Mouse (Mus musculus): ENCODE measurements around the gene Zfp936. TPM values are rescaled to one million over a fixed set of nuclear protein-coding genes. Genes with fewer than 3 reads are reported as not detected.
"Not testable (repeated sequence)": the region's sequence is repeated elsewhere in the genome, so short reads cannot be mapped to it uniquely, and the experiment has no call there.

The Zfp936 gene
- not detected in 2 replicates for total RNA-seq (2014; rRNA removed)
- not detected in 2 replicates for polyA plus RNA-seq (2012; rRNA removed)

- H3K4me3 ChIP-seq (ENCODE audit: insufficient read depth, low read depth, low read length); H3K9ac ChIP-seq (ENCODE audit: low read depth, low read length); H3K4me1 ChIP-seq (ENCODE audit: control insufficient read depth, insufficient read depth, low read length); H3K36me3 ChIP-seq (ENCODE audit: control insufficient read depth, insufficient read depth, low read length); H3K27ac ChIP-seq (replicated peaks; ENCODE audit: insufficient read depth, low read depth, low read length); H3K79me2 ChIP-seq (ENCODE audit: control insufficient read depth, insufficient read depth, low read length); DNase-seq (ENCODE audit: extremely low read depth, low read depth, low spot score); H3K27me3 ChIP-seq (ENCODE audit: control insufficient read depth, insufficient read depth, low read length): not testable (repeated sequence)
- WGBS = 73% methylated on average over 10 of the region's 10 CpGs
Observed at GRCm38 (mm10) chr7:43113929-43114328, at the start of gene Zfp936. TSS of gene Zfp936 (plus strand) at chr7:43114229.

GRCm38 (mm10) chr7:43077831-43078230 is 36.2 kb upstream of the Zfp936 start:
- Histone ChIP-seq H3K79me2 (ENCODE audit: control insufficient read depth, insufficient read depth, low read length) (no peaks in the 10 kb centered on the region), H3K9ac (ENCODE audit: low read depth, low read length) (no peak overlapping the region), H3K36me3 (ENCODE audit: control insufficient read depth, insufficient read depth, low read length) (no peaks in the 10 kb centered on the region), H3K4me1 (ENCODE audit: control insufficient read depth, insufficient read depth, low read length) (no peaks in the 10 kb centered on the region), H3K27me3 (ENCODE audit: control insufficient read depth, insufficient read depth, low read length) (no peaks in the 10 kb centered on the region), H3K4me3 (ENCODE audit: insufficient read depth, low read depth, low read length) (no peak overlapping the region), H3K27ac (replicated peaks; ENCODE audit: insufficient read depth, low read depth, low read length) (no peak overlapping the region)
- 87% methylated on average over 8 of the region's 8 CpGs for WGBS
- TF ChIP-seq CTCF (IDR thresholded peaks at IDR 0.05; ENCODE audit: low read depth, low read length) (no peak), POLR2A (IDR thresholded peaks at IDR 0.05; ENCODE audit: extremely low read depth, insufficient read depth, low read length) (no peak)
- no peak for DNase-seq (ENCODE audit: extremely low read depth, low read depth, low spot score)

DNA sequence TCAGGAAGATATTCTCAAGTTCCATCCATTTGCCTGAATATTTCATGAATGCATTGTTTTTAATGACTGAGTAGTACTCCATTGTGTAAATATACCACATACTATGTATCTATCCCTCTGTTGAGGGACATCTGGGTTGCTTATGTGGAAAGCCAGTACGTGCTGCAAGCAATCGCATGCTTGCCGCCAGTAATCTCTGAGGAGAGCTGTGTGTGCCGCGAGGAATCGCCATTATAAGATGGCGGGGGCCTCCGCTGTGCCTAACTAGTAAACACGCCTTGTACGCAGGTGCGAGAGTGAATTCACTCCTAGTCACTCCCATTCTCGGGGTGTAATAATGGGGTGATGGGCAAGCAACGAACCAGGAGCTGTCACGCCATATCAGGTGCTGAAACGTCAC is 14.7 kb downstream of the Zfp936 start:
- not testable (repeated sequence) for H3K36me3 ChIP-seq (ENCODE audit: control insufficient read depth, insufficient read depth, low read length); H3K9ac ChIP-seq (ENCODE audit: low read depth, low read length); H3K27ac ChIP-seq (replicated peaks; ENCODE audit: insufficient read depth, low read depth, low read length); H3K4me1 ChIP-seq (ENCODE audit: control insufficient read depth, insufficient read depth, low read length); H3K4me3 ChIP-seq (ENCODE audit: insufficient read depth, low read depth, low read length); DNase-seq (ENCODE audit: extremely low read depth, low read depth, low spot score); H3K27me3 ChIP-seq (ENCODE audit: control insufficient read depth, insufficient read depth, low read length); H3K79me2 ChIP-seq (ENCODE audit: control insufficient read depth, insufficient read depth, low read length)
- WGBS = 94% methylated on average over 15 of the region's 15 CpGs

- H3K4me3 ChIP-seq (ENCODE audit: insufficient read depth, low read depth, low read length); H3K27ac ChIP-seq (replicated peaks; ENCODE audit: insufficient read depth, low read depth, low read length); H3K27me3 ChIP-seq (ENCODE audit: control insufficient read depth, insufficient read depth, low read length); H3K4me1 ChIP-seq (ENCODE audit: control insufficient read depth, insufficient read depth, low read length); H3K79me2 ChIP-seq (ENCODE audit: control insufficient read depth, insufficient read depth, low read length); H3K9ac ChIP-seq (ENCODE audit: low read depth, low read length); DNase-seq (ENCODE audit: extremely low read depth, low read depth, low spot score); H3K36me3 ChIP-seq (ENCODE audit: control insufficient read depth, insufficient read depth, low read length): not testable (repeated sequence)
- WGBS = 63% methylated on average over 4 of the region's 4 CpGs
Observed at GRCm38 (mm10) chr7:43164121-43164520, 50.1 kb downstream of the Zfp936 start.

DNA sequence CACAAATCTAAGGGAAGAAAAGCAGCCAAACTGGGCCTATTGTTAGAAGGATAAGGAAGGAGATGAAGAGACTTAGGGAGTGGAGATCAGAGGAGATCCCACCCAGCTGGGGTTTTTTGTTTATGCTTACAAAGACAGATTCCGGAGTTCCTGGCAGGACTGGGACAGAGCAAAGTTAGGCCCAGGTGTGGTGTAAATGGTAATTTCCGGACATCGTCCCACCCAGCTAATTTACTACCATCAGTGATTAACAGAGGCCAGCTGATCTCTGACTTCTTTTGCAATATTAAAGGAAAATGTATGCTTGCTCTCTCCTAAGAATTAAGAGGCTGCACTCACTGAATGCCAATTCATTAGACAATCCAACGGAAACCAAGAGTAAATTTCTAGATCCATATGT is 53.1 kb downstream of the Zfp936 start:
- not testable (repeated sequence) for H3K27me3 ChIP-seq (ENCODE audit: control insufficient read depth, insufficient read depth, low read length); H3K36me3 ChIP-seq (ENCODE audit: control insufficient read depth, insufficient read depth, low read length); H3K9ac ChIP-seq (ENCODE audit: low read depth, low read length); H3K79me2 ChIP-seq (ENCODE audit: control insufficient read depth, insufficient read depth, low read length); H3K4me1 ChIP-seq (ENCODE audit: control insufficient read depth, insufficient read depth, low read length); H3K4me3 ChIP-seq (ENCODE audit: insufficient read depth, low read depth, low read length); DNase-seq (ENCODE audit: extremely low read depth, low read depth, low spot score); H3K27ac ChIP-seq (replicated peaks; ENCODE audit: insufficient read depth, low read depth, low read length)
- WGBS = 87% methylated on average over 4 of the region's 4 CpGs

DNA sequence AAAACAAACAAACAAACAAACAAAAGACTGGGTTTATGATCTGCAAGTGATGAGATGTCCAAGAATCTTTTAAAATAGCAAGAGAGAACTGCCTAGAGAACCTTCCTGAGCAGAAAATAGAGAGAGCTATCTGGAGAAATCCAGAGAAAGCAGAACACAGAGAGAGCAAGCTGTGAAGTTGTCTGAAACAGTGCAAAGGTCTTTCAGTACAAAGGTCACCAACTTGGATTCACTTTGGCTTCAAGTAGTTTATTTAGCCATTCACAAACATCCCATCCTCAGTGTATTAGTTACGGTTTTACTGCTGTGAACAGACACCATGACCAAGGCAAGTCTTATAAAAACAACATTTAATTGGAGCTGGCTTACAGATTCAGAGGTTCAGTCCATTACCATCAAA is 53.8 kb downstream of the Zfp936 start:
- H3K4me3 ChIP-seq (ENCODE audit: insufficient read depth, low read depth, low read length); H3K9ac ChIP-seq (ENCODE audit: low read depth, low read length); H3K79me2 ChIP-seq (ENCODE audit: control insufficient read depth, insufficient read depth, low read length); H3K36me3 ChIP-seq (ENCODE audit: control insufficient read depth, insufficient read depth, low read length); H3K27ac ChIP-seq (replicated peaks; ENCODE audit: insufficient read depth, low read depth, low read length); H3K4me1 ChIP-seq (ENCODE audit: control insufficient read depth, insufficient read depth, low read length); H3K27me3 ChIP-seq (ENCODE audit: control insufficient read depth, insufficient read depth, low read length): not testable (repeated sequence)
- 76% methylated on average over 1 of the region's 1 CpGs for WGBS
- peak; percentile 42 for DNase-seq (ENCODE audit: extremely low read depth, low read depth, low spot score)

DNA sequence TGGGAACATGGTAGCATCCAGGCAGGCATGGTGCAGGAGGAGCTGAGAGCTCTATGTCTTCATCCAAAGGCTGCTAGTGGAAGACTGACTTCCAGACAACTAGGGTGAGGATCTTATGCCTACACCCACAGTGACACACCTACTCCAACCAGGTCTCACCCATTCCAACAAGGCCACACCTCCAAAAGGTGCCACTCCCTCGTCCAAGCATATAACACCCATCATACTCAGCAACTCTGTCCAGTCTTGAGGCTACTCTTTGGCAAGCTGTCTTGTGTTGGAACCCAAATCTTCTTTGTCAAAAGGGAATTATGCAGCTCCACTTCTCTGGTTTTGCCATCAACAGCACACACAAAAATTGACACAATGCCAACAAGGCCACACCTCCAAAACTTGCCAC is 54.2 kb downstream of the Zfp936 start:
- not testable (repeated sequence) for H3K4me3 ChIP-seq (ENCODE audit: insufficient read depth, low read depth, low read length); DNase-seq (ENCODE audit: extremely low read depth, low read depth, low spot score); H3K27me3 ChIP-seq (ENCODE audit: control insufficient read depth, insufficient read depth, low read length); H3K27ac ChIP-seq (replicated peaks; ENCODE audit: insufficient read depth, low read depth, low read length); H3K79me2 ChIP-seq (ENCODE audit: control insufficient read depth, insufficient read depth, low read length); H3K9ac ChIP-seq (ENCODE audit: low read depth, low read length); H3K4me1 ChIP-seq (ENCODE audit: control insufficient read depth, insufficient read depth, low read length); H3K36me3 ChIP-seq (ENCODE audit: control insufficient read depth, insufficient read depth, low read length)
- WGBS = 41% methylated on average over 1 of the region's 1 CpGs
